Mouse (Mus musculus) 416B (cell line): ENCODE measurements at regions not wholly inside any gene's neighbourhood (a gene's known extent, or its start where the extent isn't known, plus 50 kb on each side); places are given as distances from the start of the nearest gene placed in this dataset.
A peak's percentile ranks its signal among the peaks of the same experiment; 100 is the strongest.

Experiments used
- DNase-seq: peaks from one replicate; pipeline ENCODE4 v3.0.0; 2011; ENCODE audit warnings: low read depth

DNA sequence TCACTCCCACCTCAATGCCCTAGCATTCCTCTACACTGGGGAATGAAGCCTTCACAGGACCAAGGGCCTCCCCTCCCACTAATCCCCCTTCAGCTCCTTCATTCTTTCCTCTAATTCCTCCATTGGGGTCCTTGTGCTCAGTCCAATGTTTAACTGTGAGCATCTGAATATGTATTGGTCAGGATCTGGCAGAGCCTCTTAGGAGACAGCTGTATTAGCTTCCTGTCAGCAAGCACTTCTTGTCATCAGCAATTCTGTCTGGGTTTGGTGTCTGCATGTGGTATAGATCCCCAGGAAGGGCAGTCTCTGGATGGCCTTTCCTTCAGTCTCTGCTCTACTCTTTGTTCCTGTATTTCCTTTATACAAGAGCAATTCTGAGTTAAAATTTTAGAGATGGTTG, 426.8 kb upstream of the 2610001J05Rik start:
- no peak for DNase-seq

DNA sequence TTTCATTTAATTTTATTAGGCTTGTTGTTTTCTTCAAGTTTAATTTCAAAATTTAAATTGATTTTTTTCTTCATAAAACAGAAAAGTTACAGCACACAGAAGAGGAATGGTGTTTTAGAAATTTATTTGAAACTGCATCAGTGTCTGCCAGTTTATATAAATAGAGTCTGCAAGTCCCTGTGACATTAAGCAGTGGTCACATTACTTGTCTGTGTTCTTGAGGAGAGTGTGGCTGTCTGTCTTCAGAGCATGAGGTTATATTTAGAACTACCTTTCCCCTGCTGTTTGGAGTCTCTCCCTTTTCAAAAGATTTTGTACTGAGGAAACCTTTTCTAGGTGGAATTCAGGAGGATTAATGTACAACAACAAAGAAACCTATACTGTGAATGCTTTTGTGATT, 426.1 kb upstream of the 2610001J05Rik start:
- DNase-seq: no peak

DNA sequence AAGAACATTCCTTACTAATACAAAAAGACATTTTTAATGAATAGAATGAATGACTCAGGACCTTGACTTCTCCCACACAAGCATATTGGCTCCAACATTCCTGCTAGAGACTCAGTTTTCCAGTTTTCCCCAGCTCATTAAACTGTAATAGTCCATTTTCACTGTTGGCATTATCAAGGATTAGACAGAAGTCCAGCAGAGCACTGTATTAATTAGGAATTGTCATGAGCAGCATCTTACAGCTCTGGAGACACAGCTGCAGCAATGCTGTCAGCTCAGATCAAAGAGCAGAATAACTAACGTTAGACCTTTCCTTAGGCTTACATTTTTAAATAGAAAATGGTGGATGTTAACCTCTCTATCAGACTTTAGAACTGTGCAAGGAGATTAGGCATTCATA, 419.5 kb upstream of the 2610001J05Rik start:
- DNase-seq: no peak

DNA sequence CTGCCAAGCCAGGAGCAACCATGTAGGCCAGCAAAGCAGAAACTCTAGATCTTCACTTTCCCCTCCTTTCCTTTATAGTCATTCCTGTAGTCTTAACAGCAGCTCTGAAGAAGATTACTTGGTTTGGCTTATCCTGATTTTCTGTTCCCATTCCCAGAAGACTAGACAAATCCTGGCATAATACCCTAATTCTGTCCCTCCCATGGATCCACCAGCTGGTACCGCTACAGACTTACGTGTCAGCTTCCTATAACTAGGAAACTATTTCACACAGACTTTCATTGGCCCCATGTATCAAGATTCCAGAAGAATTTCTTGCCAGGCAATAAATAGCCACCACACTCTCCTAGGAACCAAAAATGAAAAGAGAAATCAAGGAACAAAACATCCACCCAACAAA, 410.2 kb upstream of the 2610001J05Rik start:
- no peak for DNase-seq

DNA sequence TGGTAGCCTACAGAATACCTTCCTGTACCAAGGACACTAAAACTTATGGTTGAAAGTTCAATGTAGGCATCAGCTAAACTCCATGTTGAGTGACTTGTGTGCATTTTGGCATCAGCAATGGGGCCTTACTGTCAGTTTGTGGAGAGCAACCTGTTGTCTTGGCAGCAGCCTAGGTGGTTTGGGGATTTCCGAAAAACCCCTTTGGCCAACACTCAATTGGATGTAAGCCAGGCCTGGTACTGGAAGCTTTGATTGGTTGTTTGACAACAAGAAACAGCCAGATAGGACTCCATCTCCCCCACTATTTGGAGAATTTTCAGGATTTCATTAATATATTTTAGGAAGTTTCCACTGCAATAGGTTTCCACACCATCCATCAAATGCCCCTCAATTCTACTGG, 390.6 kb upstream of the 2610001J05Rik start:
- DNase-seq: no peak

DNA sequence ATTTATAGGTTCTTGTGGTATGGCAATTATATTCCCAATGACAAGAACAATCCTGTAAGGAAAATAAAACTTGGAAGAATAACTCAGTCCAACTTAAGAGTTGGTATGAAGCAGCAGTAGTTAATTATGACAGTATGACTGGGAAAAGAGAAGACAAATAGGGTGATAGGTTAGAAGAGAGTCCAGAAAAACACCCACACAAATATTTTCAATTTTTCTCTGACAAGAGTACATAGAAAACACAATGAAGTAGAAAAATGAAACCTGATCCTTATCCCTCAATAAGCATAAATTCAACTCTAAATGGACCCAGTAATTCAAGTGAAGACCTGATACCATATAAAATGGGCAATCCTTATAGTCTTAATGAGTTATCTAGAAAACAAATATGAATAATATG, 369.0 kb upstream of the 2610001J05Rik start:
- DNase-seq: no peak

DNA sequence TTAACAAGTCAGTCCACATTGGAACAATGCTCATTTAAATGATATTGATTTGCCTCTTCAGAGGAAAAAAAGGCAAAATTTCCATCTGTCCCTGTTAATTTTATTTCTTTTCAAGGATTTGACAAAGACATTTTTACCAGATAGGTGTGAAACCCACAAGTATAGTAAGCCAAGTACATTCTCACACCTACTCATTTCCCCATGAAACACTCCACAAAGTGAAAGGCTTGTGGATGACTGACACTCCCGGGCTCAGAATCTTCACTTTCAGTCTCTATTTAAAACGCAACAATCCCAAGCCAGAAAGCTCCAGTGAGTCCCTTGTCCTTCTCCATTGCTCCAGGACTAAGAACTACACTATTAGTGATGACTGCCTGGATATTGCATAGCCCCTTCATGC, 367.8 kb upstream of the 2610001J05Rik start:
- DNase-seq: no peak

DNA sequence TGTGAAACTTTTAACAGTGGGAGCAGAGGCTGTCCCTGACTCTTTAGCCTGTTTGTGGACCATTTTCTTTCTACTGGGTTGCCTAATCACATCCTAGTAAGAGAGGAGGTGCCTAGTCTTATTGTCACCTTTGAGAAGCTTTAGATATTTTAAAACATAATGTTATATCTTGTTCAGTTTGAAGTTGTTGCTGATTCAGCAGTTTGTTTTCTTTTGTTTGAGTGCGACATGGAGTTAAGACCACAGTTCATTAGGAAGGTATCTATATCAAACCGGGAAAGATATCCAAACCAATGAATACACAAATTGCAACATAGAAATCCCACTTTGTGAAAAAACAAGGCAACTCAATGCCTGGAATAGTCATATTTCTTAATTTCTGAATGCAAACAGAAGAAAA, 359.5 kb upstream of the 2610001J05Rik start:
- no peak for DNase-seq

DNA sequence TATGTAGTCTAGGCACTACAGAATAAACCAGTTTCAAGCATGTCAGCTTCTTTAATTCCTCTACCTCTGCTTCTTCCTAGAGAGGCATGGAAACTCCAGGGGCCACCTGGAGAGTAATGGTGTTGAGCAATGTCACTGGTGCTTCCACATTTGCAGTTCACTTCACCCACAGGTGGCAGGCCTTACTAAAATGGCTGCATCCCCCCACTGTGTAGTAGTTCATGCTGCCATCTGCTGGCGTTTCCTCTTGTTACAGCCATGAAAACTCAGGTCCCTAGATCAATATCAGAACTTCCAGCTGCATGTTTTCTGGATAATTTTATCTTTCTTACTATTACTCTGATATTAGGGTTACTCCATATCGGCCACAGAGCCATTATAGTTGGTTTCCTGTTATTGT, 336.2 kb upstream of the 2610001J05Rik start:
- peak; percentile 63 for DNase-seq

DNA sequence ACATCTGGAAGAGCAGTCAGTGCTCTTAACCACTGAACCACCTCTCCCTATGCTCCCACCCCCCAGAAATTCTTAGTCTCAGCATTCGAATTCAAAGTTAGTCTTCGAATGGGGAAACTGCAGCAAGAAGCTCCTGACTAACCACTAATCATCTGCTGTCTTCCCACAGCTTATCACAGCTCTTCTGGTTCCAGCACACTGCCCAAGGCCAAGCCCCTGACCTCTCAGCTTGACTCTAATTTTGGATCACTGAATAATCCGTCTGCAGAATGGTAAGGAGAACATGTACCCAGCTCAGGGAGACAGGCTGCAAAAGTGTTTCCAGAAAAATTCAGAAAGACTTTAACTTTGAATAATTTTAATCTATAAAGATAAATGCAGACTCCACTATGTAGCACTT, 325.8 kb upstream of the 2610001J05Rik start:
- DNase-seq: no peak

DNA sequence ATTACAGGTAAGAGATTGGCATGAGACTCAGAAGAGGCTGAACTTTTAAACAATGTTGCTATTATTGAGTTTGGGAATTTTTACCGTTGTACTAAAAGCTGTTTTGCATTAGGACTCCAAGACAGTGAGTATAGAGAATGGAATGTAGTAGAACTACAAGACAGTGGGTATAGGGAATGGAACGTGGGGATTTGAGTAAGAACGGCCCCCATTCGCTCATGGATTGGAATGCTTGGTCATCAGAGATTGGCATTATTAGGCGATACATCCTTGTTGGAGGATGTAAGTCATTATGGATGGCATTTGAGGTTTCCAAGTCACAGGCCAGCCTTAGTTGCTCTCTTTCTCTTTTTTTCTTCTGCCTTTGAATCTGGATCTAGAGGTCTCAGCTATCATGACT, 324.0 kb upstream of the 2610001J05Rik start:
- no peak for DNase-seq

DNA sequence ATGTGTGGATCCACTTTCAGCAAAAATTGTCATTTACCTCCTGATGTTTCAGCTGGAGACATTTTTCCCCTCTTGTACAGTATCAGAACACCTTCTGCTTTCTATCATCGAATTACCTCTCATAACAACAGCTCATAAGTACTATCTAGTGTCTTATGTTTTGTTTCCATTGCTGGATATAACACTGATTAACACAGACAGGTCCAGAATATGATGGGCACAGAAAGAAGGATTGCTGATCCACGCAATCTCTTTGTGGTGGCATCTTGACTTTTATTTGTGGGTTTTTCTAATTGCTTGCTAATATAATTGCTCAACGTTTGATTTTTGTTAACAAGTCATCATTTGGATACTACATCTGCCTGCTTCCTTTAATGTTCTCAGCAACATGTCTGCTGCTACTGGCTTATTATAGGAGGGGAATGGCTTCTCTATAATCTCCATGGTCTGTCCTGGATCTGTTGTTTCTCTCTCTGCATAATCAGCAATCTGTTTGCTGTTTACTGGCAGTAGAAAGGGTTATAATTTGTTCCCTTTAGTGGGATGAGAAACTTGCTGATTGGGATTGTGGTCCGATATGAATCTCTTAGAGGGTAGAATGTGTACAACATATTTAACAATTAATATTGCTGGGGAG, 320.2 kb upstream of the 2610001J05Rik start:
- DNase-seq: no peak

DNA sequence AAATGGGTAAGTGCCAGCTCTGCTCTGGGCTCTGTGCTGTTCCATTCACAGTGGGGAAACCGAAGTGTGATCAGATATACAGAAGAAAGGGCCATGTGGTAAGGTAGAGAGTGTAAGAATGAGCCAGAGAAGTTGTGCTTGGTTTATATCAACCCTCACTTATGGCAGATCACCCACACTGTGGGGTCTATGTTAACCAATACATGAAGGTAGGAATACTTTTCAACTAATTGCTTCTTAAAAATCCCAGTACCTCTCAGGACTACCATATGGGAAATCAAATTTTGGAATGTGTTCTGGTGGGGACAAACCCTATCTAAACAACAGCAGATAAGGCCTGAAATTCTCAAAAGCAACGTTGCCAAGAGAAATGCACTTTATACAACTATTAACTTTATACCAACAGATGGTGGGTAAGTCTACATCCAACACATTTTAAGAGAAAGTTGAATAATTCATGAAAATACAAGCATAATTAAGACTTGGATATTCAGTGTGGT, 314.7 kb upstream of the 2610001J05Rik start:
- no peak for DNase-seq

DNA sequence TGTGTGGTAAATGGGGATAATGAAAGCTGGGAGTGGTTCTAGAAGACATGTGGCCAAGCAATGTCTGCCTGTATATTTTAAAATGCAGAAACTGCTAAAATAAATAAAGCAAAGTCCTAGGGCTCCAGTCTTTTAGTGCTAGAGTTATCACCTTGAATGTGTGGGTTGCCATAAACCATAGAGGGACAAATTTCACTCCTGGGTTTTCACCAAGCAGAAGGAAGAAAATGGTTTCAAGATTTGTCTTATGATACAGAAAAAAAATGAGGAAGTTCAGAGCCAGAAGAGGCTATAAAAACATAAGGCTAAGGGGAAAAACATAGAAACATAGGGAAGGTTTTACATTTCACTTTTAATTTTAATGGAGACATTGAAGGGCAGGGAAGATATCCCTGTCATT, 276.1 kb upstream of the 2610001J05Rik start:
- DNase-seq: no peak

DNA sequence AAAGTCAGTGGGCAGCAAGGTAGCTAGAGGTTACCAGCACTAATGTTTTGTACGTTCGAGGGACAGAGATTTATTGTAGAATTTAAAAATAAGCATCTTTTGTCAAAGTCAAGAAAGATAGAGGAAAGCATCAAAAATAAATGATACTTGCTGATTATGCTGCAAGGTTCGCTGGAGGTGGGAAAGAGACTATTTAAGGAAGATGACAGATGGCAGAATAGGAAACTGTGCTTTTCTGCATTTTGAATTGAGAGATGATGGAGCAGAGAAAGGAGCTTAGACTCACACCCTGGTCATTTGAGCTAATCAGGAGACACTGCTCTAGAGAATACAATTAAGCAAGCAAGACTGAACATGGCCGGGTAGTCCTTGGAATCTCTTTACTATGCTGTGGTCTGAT, 275.1 kb upstream of the 2610001J05Rik start:
- no peak for DNase-seq

DNA sequence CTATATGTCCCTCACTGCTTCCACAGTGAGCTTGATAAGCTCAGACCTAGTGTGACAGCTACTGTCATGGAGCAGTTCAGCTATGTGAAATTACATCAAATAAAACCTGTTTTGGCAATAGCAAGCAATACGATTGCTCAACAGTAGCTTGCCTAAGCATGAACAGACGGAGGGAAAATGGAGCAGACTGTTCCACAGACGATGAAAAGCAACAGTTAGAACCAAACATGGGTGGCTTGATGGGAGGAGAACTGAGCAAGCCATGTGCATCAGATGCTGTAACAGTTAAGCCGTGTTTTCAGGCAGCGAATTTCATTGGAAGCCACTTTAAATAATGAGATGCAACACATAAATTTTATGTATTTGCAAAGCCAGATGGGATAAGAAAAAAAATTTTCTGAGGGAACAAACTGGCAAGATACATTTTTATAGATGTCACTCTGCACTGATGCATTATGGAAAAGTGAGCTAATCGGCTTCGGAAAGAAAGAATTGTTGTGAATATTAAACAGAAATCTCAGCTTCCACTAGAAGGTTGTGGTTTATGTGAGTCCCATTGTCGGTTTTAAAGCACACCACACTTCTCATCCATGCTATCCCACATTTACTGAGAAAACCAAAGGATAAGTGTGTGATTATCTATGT, 270.9 kb upstream of the 2610001J05Rik start:
- no peak for DNase-seq

DNA sequence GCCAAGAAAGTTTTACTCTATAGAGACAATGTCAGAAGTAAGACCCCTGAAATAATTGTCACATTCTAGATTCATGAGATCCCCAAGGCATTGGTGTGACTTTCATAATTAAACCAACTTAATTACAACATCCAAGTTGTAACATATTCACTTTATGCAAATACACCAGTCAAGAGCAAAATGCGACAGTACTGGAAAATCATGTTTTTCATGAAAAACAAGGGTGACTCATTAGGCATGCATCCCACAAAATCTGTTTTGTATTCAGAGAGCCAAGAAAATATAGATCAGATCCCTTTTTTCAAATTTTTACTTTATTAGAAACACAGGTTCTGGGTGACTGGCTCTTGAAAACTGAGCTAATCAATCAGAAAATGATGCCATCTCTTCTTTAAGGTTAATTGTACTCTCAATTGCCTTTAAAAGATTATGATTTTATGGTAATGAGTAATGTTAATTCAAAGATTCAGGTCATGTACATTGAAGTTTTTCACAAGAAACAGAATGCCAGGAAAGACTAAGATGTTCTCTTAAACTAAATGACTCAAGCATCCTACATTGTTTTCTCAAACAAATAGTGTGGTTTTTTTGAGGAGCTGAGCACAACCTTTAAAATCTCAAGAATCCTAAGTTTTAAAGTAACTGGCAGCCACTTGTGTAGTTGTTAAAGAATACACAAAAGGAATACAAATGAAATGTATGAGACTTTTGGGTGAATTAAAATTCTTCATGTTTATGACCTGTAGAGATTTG, 259.2 kb upstream of the 2610001J05Rik start:
- DNase-seq: no peak

DNA sequence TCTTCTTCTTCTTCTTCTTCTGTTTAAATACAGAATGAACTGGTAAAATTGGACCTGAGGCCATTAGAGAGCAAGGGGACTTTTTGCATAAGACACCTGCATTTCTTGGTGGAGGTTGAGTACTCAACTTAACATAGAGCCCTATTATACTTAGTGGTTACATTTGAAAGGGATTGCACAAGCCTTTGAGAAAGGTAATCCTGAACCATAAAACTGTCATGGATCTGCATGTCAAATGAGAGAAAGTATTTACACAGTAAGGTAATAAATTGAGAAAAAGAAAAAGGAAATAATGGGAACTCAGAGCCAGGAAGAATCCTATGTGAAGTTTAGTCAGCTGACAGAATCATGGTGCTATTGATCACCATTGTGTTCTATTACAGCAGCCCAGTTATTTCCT, 258.1 kb upstream of the 2610001J05Rik start:
- DNase-seq: no peak

DNA sequence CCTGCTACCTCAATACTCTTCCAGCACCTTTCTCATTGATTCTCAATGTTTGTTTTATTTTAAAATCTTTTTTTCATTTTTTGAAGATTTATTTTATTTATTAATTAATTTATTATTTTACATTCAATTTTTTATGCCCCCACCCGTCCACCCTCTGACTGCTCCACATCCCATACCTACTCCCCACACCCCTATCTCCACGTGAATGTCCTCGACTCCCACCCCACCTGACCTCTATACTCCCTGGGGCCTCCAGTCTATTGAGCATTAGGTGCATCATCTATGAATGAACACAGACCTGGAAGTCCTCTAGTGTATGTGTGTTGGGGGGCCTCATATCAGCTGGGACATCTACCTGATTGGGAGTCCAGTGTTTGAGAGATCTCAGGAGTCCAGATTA, 251.0 kb upstream of the 2610001J05Rik start:
- no peak for DNase-seq

DNA sequence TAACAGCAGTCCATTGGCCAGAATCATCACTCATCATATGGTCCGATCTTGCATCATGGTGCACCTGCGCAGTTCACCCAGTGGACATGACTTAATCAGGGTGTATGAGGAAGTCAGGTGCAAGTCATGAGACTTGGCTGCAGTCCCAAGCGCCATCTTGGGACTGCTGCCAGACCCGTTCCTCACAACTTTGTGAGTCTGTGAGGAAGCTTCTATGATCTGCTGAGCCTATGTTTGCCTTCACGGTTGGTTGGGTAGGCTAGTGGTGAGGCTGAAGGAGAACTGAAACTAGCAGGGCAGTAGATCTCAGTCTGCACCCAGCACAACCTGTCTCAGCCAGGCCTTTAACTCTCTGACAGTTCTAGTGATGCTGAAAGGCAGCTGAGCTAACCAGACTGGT, 250.2 kb upstream of the 2610001J05Rik start:
- no peak for DNase-seq

DNA sequence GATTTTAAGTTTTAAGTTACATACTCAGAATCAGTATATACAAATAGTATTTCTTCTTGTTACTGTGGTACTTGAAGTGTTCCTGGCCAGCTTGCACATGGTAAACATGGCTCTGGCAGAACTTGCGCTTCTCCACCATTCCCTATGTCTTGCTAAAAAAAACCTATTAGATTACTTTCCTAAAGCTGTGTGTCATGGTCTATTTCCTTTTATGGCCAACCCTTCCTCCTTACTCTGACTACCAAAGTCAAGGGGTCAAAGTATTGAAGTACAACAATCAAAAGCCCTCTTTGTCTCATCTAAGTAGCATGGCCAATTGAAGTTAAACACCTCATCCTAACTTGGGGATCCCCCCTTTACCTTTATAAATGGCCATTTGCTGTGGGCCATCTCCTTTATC, 223.6 kb upstream of the 2610001J05Rik start:
- no peak for DNase-seq

DNA sequence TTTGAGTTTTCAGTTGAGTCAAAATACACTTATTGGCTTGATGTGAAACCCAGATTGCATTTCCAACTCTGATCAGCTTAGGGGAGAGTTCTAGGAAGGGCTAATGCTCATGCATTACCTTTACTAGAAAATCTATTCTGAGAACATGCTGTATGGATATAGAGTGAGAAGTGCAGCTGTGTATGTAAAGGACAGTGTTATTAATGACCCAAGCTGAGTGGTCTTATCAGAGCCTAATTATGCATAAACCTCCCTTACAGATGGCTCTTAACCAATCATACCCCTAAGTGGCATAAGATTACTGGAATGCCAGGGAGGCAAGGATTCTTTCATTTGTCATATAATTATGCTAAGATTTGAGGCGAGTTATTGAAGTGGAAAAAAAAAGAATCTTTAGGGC, 210.6 kb upstream of the 2610001J05Rik start:
- DNase-seq: no peak

DNA sequence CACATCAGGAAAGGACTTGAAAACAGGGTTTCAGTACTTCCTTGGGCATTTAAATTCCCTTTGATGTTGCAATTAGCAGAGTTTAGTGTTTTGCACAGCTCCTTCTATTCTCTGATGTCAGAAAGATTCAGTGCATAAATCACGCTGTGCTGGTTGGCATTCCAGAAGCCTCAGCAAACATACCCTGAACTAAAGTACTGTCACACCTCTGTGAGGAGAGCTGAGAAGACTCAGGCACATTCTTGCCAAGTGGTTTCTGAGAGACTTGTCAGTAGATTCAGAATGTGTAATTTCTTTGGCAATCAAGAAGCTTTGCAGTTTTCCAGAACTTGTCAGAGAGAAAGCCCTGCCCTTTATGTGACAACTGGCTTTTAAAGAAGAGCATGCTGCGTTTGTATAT, 192.4 kb upstream of the 2610001J05Rik start:
- DNase-seq: no peak
